Mouse (Mus musculus) neural tube, postnatal 0 days (tissue): ENCODE data around the gene Abcg8. TPM values are rescaled to one million over a fixed set of nuclear protein-coding genes. Genes with fewer than 3 reads are reported as not detected.

Experiments
- polyA plus RNA-seq: library from polyadenylated mRNA; unstranded; fragments of >200 nt; fragmentation: Nextera tagmentation; extraction: Ambion mirVana; gene quantifications from 2 replicates; pipeline ENCODE4 v1.2.1, GENCODE M21; 2015

Gene Abcg8
- 0.12 TPM in 1 of 2 replicates, not detected in the other for polyA plus RNA-seq

DNA sequence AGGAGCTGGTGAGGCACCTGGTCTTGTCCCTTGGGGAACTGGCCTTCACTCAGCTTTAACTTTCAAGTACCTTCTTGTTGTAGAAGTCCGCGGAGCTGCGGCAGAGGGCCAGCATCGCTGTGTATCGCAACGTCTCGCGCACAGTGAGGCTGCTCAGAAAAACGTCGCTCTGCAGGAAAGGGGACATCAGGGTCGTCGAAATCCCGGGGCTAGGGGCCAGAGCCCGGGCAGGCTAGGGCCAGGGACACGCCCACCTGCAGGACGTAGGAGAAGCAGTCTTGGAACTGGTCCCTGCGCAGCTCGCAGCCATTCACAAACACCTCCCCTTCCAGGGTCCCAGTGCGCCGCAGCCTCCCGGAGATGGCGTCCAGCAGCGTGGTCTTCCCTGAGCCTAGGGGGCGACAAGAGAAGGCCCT is at the start of gene Abcg8:
TSS of gene Abcg8 (plus strand) at position 352 of the 416 bp plus-strand sequence.

DNA sequence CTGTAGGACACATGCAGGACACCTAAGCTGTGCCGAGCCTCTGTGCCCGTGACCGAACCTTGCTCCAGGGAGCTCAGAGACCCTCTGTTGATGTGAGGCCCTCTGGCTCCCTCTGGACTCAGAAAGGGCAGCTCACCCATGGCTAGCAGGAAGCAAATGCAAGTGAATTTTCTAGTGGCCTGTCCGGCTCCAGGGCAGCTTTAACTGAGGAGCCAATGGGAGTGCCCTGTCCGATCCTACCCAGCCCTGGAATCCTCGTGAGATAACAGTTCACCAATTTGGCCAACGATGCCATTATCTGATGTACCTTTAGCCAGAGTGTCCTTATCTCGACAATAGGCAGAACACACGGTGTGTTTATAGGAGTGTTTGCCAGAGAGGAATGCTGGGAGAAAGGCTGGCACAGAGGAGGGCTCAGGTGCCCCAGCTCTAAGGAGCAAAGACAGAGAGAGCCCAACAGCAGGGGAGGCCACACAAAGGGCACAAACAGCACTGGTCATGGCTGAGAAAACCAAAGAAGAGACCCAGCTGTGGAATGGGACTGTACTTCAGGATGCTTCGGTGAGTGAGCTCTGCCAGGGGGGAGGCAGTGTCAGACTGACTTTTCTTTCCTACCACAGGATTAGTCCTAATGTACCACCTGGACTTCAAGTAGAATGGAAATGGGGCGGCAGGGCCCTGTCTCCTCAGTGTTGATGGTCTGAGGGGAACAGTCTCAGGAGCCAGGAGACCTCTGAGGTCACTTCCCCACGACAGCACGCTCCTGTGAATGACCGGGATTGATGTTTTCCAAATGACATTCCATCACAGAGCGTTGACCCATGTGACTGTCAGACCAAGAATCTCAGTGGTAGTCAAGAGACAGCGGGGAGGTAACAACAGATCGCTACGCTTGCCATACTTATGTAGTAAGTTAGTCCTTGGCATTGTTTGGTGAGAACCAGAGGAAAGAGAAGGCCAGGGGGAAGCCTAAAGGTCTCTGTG is 6.9 kb downstream of the Abcg8 start, which contains the start of gene Abcg5:
TSS of gene Abcg5 (minus strand) at position 278 of the 984 bp plus-strand sequence.

Other genes starting within 250 kb of the Abcg8 start
- 3.3 and 3.4 TPM in 2 replicates for gene Thada, start 210.1 kb upstream of the Abcg8 start, polyA plus RNA-seq
- 1.1 and 1.4 TPM in 2 replicates for gene Plekhh2, start 164.4 kb upstream of the Abcg8 start, polyA plus RNA-seq
- 29.8 and 31.2 TPM in 2 replicates for gene Dync2li1, start 49.8 kb upstream of the Abcg8 start, polyA plus RNA-seq
- 1.0 and 1.6 TPM in 2 replicates for gene Abcg5, start 6.7 kb downstream of the Abcg8 start, polyA plus RNA-seq
- 35.2 and 37.5 TPM in 2 replicates for gene Lrpprc, start 114.5 kb downstream of the Abcg8 start, polyA plus RNA-seq